Mouse (Mus musculus) megakaryocyte, embryonic 14.5 days (primary cell): Measurements from ENCODE around the gene Msmb.

Source experiments
- FLI1 ChIP-seq: IDR thresholded peaks from 2 replicates; pipeline ENCODE4 v1.6.1; 2012; ENCODE audit warnings: low read length, inconsistent platforms, mixed read lengths
- GATA1 ChIP-seq: IDR thresholded peaks from 3 replicates; pipeline ENCODE4 v1.6.1; 2012; ENCODE audit warnings: mixed read lengths, low read length, inconsistent platforms, borderline replicate concordance

DNA sequence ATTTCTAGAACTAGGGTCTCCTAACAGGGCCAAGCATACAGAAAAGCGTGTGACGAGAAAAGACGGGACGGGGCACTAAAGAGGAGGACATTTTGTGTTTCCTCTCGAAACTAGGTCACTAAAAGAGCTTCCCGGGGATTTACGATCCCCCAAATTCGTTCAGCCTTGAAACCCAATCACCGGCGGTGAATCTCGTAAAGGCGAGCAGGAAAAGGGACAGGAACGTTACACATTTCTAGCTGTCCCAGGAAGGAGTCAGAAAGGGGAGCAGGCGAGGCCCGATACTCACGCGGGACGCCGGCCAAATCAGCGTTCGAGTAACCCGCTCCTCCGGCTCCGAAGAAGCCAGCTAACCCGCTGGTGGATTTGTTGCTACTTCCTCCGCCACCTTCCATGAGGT, 59.5 kb downstream of the Msmb start:
- TF ChIP-seq GATA1 = no peak
- TF ChIP-seq FLI1 = no peak
